Mouse (Mus musculus): ENCODE results near the gene Zfyve26. TPM values are rescaled to one million over a fixed set of nuclear protein-coding genes. Genes with fewer than 3 reads are reported as not detected.
A peak's percentile ranks its signal among the peaks of the same experiment; 100 is the strongest.
"Not testable (repeated sequence)": the region's sequence is repeated elsewhere in the genome, so short reads cannot be mapped to it uniquely, and the experiment has no call there.

The Zfyve26 gene
- polyA plus RNA-seq, 1 experiment = 32.1 TPM

GRCm38 (mm10) chr12:79326236-79326635 is 30.1 kb upstream of the Zfyve26 start:
- no peak for DNase-seq
- no peak overlapping the region for H3K27ac ChIP-seq (ENCODE audit: insufficient read depth, low read length)
- no peak overlapping the region for H3K4me3 ChIP-seq (replicated peaks; ENCODE audit: insufficient read depth, low read depth, low read length)
- no peaks in the 10 kb centered on the region for H3K4me1 ChIP-seq (ENCODE audit: control insufficient read depth, insufficient read depth, low read length)
- 62% methylated on average over 2 of the region's 2 CpGs for WGBS
- no peaks in the 10 kb centered on the region for H3K27me3 ChIP-seq (ENCODE audit: control insufficient read depth, insufficient read depth, low read length)
- no peak for TF ChIP-seq CTCF (IDR thresholded peaks at IDR 0.05; ENCODE audit: borderline replicate concordance, insufficient read depth, low read depth, low read length)
- no peak for TF ChIP-seq POLR2A (IDR thresholded peaks at IDR 0.05; ENCODE audit: borderline replicate concordance, insufficient read depth, low read length)

DNA sequence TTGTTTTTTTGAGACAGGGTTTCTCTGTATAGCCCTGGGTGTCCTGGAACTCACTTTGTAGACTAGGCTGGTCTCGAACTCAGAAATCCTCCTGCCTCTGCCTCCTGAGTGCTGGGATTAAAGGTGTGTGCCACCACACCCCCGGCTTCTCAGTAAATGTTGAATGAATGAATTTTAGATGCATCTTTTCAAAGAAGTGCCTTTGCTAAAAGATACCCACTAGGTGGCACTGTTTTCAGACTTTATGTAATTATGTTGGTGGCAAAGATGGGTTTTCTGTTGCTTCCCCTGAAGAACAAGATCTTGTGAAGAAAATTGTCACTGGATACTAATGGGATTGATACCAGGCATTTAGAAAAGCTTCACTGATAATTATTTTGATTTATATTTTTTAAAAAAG is 26.4 kb upstream of the Zfyve26 start:
- H3K4me3 ChIP-seq (replicated peaks; ENCODE audit: insufficient read depth, low read depth, low read length); H3K27ac ChIP-seq (ENCODE audit: insufficient read depth, low read length); H3K4me1 ChIP-seq (ENCODE audit: control insufficient read depth, insufficient read depth, low read length); H3K27me3 ChIP-seq (ENCODE audit: control insufficient read depth, insufficient read depth, low read length): not testable (repeated sequence)
- DNase-seq = peak in 1 of 2 experiments; percentile 7
- TF ChIP-seq CTCF (IDR thresholded peaks at IDR 0.05; ENCODE audit: borderline replicate concordance, insufficient read depth, low read depth, low read length) = peak; percentile 28; the same call in 1 of the 2 replicates
- 52% methylated on average over 2 of the region's 2 CpGs for WGBS

DNA sequence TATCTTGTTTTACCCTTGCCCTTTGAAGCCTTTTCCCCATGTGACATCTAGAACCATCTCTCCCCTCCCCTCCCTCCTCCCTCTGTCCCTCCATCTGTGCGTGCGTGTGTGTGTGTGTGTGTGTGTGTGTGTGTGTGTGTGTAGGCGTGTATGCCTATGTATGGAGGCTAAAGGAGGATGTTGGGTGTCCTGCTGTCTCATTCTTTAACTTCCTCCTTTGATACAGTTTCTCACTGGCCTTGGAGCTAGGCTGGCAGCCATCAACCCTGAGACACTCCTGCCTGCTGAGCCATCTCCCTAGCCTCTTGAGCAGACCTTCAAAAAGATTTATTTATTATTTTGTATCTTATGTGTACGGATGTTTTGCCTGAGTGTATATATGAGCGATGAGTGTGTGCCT is 24.8 kb upstream of the Zfyve26 start:
- Histone ChIP-seq H3K4me3 (replicated peaks; ENCODE audit: insufficient read depth, low read depth, low read length) (no peak overlapping the region), H3K4me1 (ENCODE audit: control insufficient read depth, insufficient read depth, low read length) (no peaks in the 10 kb centered on the region), H3K27ac (ENCODE audit: insufficient read depth, low read length) (no peak overlapping the region), H3K27me3 (ENCODE audit: control insufficient read depth, insufficient read depth, low read length) (no peaks in the 10 kb centered on the region)
- DNase-seq = no peak
- TF ChIP-seq POLR2A (IDR thresholded peaks at IDR 0.05; ENCODE audit: borderline replicate concordance, insufficient read depth, low read length) (no peak), CTCF (IDR thresholded peaks at IDR 0.05; ENCODE audit: borderline replicate concordance, insufficient read depth, low read depth, low read length) (no peak)
- WGBS = 70% methylated on average over 5 of the region's 5 CpGs

DNA sequence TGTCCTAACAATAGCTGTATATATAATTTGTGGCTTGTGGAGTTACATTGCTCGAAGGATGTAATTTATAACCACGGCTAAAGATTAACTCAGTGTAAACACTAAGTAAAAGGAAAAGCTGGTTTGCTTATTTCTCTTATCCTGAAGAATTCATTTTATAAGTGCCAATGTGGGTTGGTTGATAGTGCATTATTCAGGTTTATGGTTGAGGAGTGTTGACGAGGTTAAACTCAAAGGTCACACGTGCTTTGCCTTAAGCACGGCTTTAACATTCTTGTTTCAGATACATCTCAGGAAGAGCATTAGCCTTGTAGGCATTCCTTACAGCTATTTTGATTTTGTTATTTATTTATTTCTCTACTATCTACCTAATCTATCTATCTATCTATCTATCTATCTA is 21.2 kb upstream of the Zfyve26 start:
- 95% methylated on average over 5 of the region's 5 CpGs for WGBS
- Histone ChIP-seq H3K27me3 (ENCODE audit: control insufficient read depth, insufficient read depth, low read length) (no peaks in the 10 kb centered on the region), H3K4me3 (replicated peaks; ENCODE audit: insufficient read depth, low read depth, low read length) (no peak overlapping the region), H3K27ac (ENCODE audit: insufficient read depth, low read length) (no peak overlapping the region), H3K4me1 (ENCODE audit: control insufficient read depth, insufficient read depth, low read length) (no peaks in the 10 kb centered on the region)
- TF ChIP-seq CTCF (IDR thresholded peaks at IDR 0.05; ENCODE audit: borderline replicate concordance, insufficient read depth, low read depth, low read length) (no peak), POLR2A (IDR thresholded peaks at IDR 0.05; ENCODE audit: borderline replicate concordance, insufficient read depth, low read length) (no peak)
- DNase-seq = no peak

GRCm38 (mm10) chr12:79313721-79314120 is 17.6 kb upstream of the Zfyve26 start:
- Histone ChIP-seq H3K27me3 (ENCODE audit: control insufficient read depth, insufficient read depth, low read length) (no peaks in the 10 kb centered on the region), H3K27ac (ENCODE audit: insufficient read depth, low read length) (no peak overlapping the region), H3K4me3 (replicated peaks; ENCODE audit: insufficient read depth, low read depth, low read length) (no peak overlapping the region), H3K4me1 (ENCODE audit: control insufficient read depth, insufficient read depth, low read length) (no peaks in the 10 kb centered on the region)
- DNase-seq = no peak
- 74% methylated on average over 4 of the region's 4 CpGs for WGBS
- TF ChIP-seq POLR2A (IDR thresholded peaks at IDR 0.05; ENCODE audit: borderline replicate concordance, insufficient read depth, low read length) = no peak
- TF ChIP-seq CTCF (IDR thresholded peaks at IDR 0.05; ENCODE audit: borderline replicate concordance, insufficient read depth, low read depth, low read length) = no peak

DNA sequence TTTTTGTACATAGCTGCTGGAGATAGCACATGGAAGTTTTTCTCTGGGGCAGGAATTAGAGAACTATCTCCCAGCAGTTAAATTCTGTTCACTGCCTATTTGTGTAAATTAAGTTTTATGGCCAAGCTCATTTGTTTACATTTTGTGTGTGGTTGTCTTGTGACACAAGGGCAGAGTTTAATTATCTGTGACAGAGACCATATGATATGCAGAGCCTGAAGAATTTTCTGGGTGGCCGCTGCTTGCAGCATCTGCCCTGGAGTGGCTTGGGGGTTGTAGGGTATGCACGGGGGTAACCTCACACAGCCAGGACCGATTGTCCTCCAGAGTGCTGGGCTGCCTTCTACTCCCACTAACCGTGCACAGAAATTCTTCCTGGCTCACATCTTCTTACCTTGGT is 9.9 kb upstream of the Zfyve26 start:
- Histone ChIP-seq H3K4me1 (ENCODE audit: control insufficient read depth, insufficient read depth, low read length) (no peaks in the 10 kb centered on the region), H3K27me3 (ENCODE audit: control insufficient read depth, insufficient read depth, low read length) (no peaks in the 10 kb centered on the region), H3K4me3 (replicated peaks; ENCODE audit: insufficient read depth, low read depth, low read length) (no peak overlapping the region), H3K27ac (ENCODE audit: insufficient read depth, low read length) (no peak overlapping the region)
- TF ChIP-seq CTCF (IDR thresholded peaks at IDR 0.05; ENCODE audit: borderline replicate concordance, insufficient read depth, low read depth, low read length) = no peak
- no peak for TF ChIP-seq POLR2A (IDR thresholded peaks at IDR 0.05; ENCODE audit: borderline replicate concordance, insufficient read depth, low read length)
- DNase-seq = no peak
- WGBS = 80% methylated on average over 4 of the region's 4 CpGs

DNA sequence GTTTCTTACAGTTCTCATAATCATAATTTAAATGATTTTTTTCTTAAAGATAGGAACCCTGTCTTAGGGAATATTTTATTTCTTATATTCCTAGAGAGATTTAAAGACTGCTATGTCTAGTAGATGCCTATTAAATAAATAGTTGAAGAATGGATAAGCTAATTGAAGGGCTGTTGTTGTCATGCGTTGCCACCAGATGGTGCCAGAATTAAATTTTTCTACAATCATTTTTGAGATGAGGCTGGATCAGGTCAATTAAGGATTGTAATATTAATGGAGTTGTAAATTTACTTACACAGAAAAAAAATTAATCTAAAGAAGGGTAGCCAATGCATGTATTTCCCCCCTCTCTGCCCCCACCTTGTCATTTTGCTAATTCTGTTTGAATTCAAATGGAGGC is 9.0 kb upstream of the Zfyve26 start:
- no peak for DNase-seq
- Histone ChIP-seq H3K27me3 (ENCODE audit: control insufficient read depth, insufficient read depth, low read length) (no peaks in the 10 kb centered on the region), H3K4me1 (ENCODE audit: control insufficient read depth, insufficient read depth, low read length) (no peaks in the 10 kb centered on the region), H3K4me3 (replicated peaks; ENCODE audit: insufficient read depth, low read depth, low read length) (no peak overlapping the region), H3K27ac (ENCODE audit: insufficient read depth, low read length) (no peak overlapping the region)
- TF ChIP-seq CTCF (IDR thresholded peaks at IDR 0.05; ENCODE audit: borderline replicate concordance, insufficient read depth, low read depth, low read length) (no peak), POLR2A (IDR thresholded peaks at IDR 0.05; ENCODE audit: borderline replicate concordance, insufficient read depth, low read length) (no peak)
- WGBS = 54% methylated on average over 1 of the region's 1 CpGs

DNA sequence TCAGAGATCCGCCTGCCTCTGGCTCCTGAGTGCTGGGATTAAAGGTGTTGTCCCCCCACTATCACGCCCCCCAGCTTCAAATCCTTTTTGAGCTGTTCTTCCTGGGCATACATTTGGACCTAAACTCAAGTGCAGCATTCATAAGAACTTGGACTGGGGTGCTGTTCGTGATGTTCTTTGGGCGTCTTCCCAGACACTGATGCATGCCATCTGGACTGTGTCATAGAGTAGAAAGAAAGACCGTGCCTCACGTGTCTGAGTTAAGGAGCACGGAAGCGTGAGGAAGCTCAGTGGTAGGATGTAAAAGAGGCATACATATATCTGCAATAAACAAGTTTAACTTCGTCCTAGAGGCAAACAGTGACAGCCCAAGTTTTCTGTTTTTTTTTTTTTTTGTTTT is 5.7 kb upstream of the Zfyve26 start:
- H3K27ac ChIP-seq (ENCODE audit: insufficient read depth, low read length) = no peak overlapping the region
- 27% methylated on average over 9 of the region's 9 CpGs for WGBS
- TF ChIP-seq POLR2A (IDR thresholded peaks at IDR 0.05; ENCODE audit: borderline replicate concordance, insufficient read depth, low read length) (no peak), CTCF (IDR thresholded peaks at IDR 0.05; ENCODE audit: borderline replicate concordance, insufficient read depth, low read depth, low read length) (no peak)
- no peaks in the 10 kb centered on the region for H3K4me1 ChIP-seq (ENCODE audit: control insufficient read depth, insufficient read depth, low read length)
- DNase-seq = no peak
- no peaks in the 10 kb centered on the region for H3K27me3 ChIP-seq (ENCODE audit: control insufficient read depth, insufficient read depth, low read length)
- no peak overlapping the region for H3K4me3 ChIP-seq (replicated peaks; ENCODE audit: insufficient read depth, low read depth, low read length)
